Mouse (Mus musculus): ENCODE results near the gene Fkbp6.

The Fkbp6 gene

DNA sequence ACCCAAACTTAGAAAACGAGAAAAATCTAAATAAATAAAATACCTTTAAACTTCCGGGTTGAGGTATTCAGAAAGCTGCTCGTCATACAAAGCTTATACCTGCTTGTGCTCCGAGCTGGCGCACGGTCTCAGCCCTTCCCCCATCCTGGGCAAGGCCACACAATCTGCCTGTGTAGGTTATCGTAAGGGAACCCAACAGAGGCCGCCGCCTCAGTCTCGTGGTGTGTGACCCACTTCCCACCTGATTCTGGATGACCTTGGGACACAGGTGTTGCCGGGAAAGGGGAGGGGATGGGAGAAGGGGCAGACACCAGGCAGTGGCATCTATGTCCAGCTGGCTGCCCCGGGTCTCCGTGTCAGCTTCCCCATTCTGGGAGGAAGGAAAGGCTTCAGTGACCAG is 1.8 kb upstream of the Fkbp6 start:
- in situ Hi-C loops (cut with MboI, MseI) = no loop called here

- in situ Hi-C loops (cut with MboI, MseI) = no loop called here
These were observed 2.3 kb downstream of the Fkbp6 start for GRCm38 (mm10) chr5:135347511-135348011.

- in situ Hi-C loops (cut with MboI, MseI) = no loop called here
These were observed 3.4 kb downstream of the Fkbp6 start for GRCm38 (mm10) chr5:135346430-135346829.

- in situ Hi-C loops (cut with MboI, MseI) = no loop called here
These were observed 3.9 kb downstream of the Fkbp6 start for GRCm38 (mm10) chr5:135345989-135346388.

GRCm38 (mm10) chr5:135337575-135337974 is 12.3 kb downstream of the Fkbp6 start:
- in situ Hi-C loops (cut with MboI, MseI) = no loop called here

DNA sequence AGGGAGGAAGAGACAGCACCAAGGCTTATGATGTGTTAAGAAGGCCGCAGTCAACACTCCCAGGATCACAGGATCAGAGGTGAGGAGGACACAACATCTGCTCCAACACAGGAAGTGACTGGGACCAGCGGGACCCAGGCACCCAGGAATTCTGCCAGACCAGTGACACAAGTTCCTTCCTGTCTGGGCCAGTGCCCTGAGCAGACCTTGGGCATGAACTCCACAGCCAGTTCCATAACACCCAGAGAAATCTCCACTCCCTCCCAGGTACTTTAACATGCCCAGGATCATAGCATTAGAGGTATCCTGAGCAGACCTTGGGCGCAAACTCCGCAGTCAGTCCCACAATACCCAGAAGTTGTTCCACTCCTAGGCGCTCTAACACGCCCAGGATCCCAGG is 18.7 kb downstream of the Fkbp6 start:
- in situ Hi-C loops (cut with MboI, MseI) = no loop called here

DNA sequence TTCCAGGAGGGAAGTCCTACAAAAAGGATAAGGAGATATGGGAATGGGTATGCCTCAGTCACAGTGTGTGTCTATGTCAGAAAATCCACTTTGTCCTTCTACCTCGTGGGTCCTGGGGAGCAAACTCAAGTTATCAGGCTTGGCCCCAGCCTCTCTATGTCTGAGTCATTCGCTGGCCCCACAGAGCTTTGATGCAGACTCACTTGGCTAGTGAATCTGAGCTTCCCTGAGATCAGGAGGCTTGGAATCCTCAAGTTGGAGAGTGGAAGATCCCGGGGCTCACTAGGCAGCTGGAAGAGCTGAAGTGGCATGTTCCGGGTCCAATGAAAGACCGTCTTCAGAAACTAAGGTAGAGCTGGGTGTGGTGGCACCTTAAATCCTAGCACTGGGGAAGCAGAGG is 19.6 kb downstream of the Fkbp6 start:
- in situ Hi-C loops (cut with MboI, MseI) = no loop called here

GRCm38 (mm10) chr5:135329471-135329870 is 20.4 kb downstream of the Fkbp6 start:
- in situ Hi-C loops (cut with MboI, MseI) = no loop called here

GRCm38 (mm10) chr5:135326121-135326659 is 23.7 kb downstream of the Fkbp6 start:
- in situ Hi-C loops (cut with MboI, MseI) = no loop called here

DNA sequence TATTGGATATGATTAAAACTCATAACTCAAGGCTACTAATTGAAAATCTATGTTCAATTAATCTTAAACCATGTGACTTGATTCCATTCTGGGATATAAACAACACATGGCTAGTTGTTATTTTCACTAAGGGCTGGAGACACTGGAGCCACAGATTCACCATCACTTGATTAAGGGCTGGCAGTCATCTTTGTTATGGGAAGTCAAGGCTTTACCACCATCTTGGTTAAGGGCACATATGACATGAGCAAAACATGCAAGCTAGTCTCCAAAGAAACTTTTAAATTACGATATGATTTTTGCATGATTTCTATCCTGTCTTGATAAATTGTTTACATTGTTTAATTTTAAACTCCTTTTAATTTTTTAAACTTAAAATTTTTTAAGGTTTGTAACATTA is 27.6 kb downstream of the Fkbp6 start:
- in situ Hi-C loops (cut with MboI, MseI) = no loop called here

DNA sequence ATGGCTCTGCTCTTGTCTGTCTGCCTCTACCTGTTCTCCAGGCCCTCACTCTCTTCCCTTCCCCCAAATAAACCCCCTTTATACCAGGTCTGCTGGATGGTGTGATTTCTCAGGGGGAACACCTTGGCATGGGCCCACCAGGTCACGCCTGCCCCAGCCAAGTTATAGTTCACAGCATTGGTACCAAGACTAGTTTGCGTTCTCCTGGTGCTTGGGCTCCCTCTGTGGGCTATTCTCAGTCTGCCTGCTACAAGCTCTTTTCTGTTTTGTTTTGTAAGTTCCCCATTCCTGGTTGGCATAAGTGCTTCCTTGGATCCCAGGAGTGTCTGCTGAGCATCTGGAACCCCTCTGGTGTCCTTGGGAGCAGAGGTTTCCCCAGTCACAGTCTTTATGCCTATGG is 30.0 kb downstream of the Fkbp6 start:
- in situ Hi-C loops (cut with MboI, MseI) = no loop called here

DNA sequence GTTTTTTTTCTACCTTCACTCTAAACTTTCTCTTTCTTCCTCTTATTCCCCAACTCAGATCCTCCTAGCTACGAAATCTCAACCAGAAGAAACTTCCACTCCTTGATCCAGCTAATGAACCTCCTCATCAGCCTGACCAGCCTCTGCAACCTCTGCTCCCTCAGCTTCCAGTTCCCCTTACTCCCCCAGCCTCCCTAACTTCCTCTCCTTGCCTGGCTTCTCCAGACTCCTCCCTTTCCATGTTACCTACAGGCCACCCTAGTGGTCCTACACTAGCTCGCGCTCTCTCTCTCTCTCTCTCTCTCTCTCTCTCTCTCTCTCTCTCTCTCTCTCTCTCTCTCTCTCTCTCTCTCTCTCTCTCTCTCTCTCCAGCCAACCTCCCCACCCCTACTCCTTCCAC is 33.7 kb downstream of the Fkbp6 start:
- in situ Hi-C loops (cut with MboI, MseI) = no loop called here

DNA sequence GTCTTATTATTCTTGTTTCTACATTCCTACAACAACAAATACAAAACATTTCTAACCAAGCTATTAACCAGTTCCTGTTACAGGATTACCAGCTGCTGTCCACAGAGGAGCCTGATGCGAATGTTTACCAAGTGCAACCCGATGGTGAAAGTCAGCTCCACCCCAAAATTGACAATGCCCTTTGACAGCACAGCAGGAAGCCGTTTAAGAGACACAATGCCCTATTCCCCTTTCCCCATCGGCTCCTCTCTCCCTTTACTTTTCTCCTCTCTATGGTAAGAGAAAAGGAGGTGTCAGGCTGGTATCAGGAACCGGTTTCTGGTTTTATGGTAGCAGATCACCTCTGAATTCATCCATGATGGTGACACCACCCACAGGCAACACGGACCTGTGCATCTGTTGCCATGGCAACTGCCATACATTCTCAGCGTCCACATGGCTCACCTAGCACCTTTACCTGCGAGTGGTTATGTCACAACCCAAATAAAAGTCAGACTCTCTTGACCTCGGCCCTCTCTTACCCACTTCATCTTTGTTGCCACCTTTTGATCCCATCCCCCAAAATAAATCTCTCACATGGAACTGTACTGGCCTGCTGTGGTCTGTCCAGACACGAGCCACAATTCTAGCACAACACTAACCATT is 43.4 kb downstream of the Fkbp6 start:
- in situ Hi-C loops (cut with MboI, MseI) = no loop called here

DNA sequence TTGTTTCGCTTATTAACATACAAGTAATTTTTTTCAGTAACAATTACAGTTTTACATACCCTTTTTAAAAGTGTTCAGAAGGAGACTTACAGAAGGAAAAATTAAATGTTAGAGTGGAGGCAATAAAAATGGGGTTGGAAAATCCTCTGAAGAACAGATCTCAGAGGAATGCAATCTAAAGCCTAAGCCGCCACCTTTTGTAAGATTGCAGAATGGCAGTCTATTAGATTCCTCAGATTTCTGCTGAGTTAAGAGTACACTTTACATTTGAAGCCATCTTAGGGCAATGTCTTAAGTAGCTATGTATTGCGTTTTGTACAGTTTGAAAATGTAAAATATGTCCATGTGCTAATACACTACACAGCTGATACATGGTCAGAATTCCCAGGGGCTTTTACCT is 47.4 kb downstream of the Fkbp6 start:
- in situ Hi-C loops (cut with MboI, MseI) = no loop called here

DNA sequence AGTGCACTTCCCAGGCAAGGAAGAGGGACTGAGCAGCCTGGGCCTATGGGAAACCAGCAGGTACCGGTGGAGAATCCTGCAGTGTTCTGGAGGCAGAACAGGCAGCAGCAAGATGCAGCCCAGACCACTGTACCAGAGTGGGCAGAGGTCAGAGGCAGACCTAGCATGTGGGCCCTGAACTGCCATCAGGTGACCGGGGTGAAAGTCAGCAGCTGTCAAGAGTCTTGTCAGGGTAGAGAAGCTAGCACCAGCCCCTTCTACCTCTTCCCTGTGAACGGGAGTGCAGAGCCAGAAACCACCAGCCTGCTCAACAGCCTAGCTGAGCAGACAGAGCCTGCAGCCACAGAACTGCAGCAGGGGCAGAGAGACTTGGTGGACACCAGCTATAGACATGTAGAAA is 47.9 kb downstream of the Fkbp6 start:
- in situ Hi-C loops (cut with MboI, MseI) = no loop called here

DNA sequence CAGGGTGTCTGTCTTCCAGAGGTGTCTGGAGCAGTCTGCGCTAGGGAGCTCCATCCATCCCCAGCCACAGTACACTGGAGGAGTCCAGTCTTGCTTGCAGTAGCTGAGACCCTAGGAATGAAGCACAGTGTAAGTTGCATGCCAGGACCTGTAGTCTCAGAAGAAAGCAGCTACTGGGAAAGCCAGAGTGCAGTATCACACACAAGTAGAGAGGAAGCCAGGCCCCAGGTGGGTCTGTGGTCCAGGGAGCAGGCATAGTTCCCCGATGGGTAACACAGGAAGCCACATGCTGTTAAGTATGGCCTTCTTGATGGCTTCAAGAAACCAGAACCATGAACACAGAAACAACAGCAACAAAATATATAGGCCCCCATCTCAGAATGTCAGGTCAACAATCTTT is 57.8 kb downstream of the Fkbp6 start:
- in situ Hi-C loops (cut with MboI, MseI) = no loop called here

GRCm38 (mm10) chr5:135291193-135291592 is 58.7 kb downstream of the Fkbp6 start:
- in situ Hi-C loops (cut with MboI, MseI) = no loop called here

GRCm38 (mm10) chr5:135290703-135291102 is 59.1 kb downstream of the Fkbp6 start:
- in situ Hi-C loops (cut with MboI, MseI) = no loop called here

DNA sequence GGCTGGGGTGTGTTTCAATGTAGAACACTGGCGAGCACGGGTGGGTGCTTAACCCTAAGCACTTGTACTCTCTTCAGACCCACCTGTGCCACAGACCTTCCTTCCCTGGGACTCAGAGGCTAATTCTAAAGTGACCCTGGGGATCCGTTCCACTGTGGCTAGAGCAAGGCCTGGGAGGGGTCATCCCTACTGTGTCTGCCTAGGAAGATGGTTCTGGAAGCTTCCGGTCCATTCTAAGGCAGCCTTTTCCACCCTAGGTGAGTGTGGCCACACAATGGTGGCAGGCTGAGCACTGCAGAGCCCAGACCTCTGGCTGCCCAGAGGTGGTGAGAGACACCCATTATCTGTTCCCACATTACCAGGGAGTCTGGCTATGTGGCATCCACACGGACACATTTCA is 62.9 kb downstream of the Fkbp6 start:
- in situ Hi-C loops (cut with MboI, MseI) = no loop called here

DNA sequence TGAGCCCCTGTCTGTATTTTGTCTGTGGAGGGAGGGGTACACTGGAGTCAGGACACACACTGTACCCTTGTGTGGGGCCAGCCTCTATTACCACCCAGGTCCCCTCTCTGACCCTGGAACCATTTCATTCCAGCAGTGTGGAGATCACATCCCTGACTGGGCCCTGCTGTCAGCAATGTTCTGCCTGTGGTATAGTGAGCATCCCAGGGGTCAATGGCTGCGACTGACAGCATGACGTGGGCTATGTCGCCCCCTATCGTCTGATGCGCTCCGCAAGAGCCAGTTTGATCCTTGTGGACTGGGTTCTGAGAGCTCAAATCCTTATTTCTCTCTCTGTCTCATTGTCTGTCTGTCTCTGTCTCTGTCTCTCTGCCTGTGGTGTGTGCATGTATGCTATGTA is 63.7 kb downstream of the Fkbp6 start:
- in situ Hi-C loops (cut with MboI, MseI) = no loop called here

DNA sequence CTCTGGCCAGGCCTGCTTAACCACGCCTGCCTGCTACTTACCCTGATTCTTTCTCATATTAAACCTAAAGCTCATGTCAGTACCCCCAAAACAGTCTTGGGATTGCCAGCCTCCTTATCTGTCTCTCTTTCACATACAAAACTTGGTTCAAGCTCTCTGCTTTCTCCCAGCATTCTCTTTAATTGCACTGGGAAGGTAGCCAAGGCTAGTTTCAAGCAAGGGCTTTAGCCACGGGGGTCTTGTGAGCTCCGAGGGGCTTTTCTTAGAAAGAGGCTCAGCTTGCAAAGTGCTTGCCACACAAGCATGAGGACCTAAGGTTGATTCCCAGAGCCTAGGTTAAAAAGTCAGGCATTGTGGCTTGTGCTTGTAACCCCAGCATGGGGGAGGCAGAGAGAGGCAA is 64.6 kb downstream of the Fkbp6 start:
- in situ Hi-C loops (cut with MboI, MseI) = no loop called here

- in situ Hi-C loops (cut with MboI, MseI) = no loop called here
These were observed 69.6 kb downstream of the Fkbp6 start for GRCm38 (mm10) chr5:135280226-135280625.

- in situ Hi-C loops (cut with MboI, MseI) = loop anchor here (5.0 kb wide), 1 partner anchor 34 kb away; no protein-coding TSS in a partner anchor
These were observed 73.2 kb downstream of the Fkbp6 start for GRCm38 (mm10) chr5:135276597-135276996.
